Mouse (Mus musculus) inflammation-experienced regulatory T-cells, adult 6 months (primary cell): ENCODE results near the gene Tuba8. TPM values are rescaled to one million over a fixed set of nuclear protein-coding genes. Genes with fewer than 3 reads are reported as not detected.

Experiments used
- ATAC-seq: one replicate; pipeline ENCODE4 v1.8.0; 2017
- polyA plus RNA-seq, 3 experiments: library from polyadenylated mRNA; unstranded; fragments of 100-300 nt; shearing (Covaris generic); gene quantifications; one replicate each; pipeline ENCODE4 v1.2.1; 2017

The Tuba8 gene
- under 1 TPM; 0.21 to 0.40 (median 0.32) TPM for polyA plus RNA-seq

DNA sequence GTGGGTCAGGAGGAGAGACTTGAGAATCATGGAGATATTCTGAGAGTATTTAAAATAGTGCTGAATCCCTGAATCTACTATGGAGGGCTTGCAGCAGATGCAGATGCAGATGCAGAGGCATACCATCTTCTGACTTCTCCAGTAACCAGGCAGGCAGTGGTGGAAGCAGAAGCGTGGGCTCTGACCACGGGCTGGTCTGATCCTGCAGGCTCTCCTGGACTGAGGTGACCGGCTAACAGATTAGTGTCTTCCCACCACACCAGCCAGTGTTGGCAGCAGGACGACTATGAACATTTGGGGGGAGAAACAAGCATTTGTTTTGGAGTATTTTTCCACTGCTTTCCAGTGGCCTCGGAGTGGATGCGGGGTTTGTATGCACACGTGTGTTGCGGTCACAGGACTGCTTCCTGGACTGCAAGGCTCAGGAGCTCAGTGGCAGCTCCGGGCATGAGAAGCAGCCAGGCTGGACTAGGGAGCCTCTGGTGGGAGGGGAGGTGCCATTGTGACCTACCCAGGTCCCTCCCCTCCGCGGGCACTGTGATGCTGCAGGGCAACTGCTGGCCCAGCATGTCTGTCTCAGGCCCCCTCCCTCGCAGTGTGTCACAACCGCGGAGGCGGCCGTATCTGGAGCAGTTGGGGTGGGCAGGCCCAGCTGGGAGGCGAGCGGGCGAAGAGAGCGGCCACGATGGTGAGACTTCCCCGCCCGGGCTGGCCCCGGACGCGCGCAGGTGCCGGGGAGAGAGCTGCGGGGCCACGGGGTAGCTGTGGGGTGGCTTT is at the start of gene Tuba8:
TSS of gene Tuba8 (plus strand) at position 548 of the 777 bp plus-strand sequence.
- ATAC-seq, result peak; percentile 60

- no peak for ATAC-seq
These were observed 47.9 kb upstream of the Tuba8 start for GRCm38 (mm10) chr6:121162616-121163015.

DNA sequence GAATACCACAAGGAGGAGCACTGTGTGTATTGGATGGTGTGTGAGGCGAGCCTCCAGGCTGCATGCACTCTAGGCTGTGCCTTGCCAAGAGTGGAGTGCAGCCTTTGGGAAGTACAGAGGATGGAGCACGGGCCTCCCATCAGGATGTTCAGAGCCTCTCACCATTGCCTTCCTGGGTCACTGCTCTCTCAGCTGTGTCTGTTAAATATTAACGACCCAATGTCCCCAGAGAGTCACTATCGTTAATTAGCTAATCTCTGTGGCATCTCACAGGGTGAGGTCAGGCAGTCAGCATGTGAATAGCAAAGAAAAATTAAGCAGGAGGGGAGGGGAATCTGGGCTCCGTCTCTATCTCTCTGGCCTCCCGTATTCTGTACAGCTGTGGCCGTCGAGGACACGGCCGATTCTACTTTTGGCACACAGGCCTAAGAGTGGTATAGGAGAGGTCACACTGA is 44.4 kb upstream of the Tuba8 start:
- no peak for ATAC-seq

GRCm38 (mm10) chr6:121167381-121167975 is 43.0 kb upstream of the Tuba8 start:
- ATAC-seq, result no peak

DNA sequence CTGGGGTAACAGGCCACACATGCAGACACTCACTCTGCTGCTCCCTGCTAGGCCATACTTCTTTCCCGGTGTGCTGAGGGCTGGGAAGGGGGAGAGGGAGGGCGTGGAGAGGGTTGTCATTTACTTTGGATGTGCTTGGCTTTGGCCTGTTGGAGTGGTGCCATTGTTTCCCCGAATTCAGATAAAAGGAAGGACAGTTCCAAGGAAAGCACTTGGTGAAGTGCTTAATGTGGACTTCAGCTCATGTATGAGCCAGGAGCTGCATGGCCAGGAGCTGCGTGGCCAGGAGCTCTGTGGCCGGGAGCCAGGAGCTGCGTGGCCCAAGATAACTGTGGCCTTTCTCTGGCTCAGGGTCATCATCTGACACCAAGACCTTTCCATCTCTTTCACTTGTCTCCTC is 39.4 kb upstream of the Tuba8 start:
- no peak for ATAC-seq

DNA sequence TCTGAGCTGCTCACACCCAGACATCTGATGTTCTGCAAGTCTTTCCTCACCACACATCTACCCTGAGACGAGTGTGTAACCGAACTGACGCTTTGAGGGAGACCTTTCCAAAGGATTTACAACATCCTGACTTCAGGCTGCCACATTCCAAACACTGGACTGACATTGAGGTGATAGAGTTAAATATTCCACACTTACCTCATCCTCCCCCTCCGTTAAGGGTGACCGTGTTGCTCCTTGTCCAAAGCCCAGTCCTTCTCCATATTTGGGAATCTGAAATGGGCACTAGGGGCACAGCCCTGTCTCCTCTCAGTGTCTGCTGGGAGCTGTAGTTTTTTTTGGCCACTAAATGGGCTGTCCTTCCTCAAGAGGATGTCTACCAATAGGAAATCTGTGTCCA is 37.0 kb upstream of the Tuba8 start:
- no peak for ATAC-seq

DNA sequence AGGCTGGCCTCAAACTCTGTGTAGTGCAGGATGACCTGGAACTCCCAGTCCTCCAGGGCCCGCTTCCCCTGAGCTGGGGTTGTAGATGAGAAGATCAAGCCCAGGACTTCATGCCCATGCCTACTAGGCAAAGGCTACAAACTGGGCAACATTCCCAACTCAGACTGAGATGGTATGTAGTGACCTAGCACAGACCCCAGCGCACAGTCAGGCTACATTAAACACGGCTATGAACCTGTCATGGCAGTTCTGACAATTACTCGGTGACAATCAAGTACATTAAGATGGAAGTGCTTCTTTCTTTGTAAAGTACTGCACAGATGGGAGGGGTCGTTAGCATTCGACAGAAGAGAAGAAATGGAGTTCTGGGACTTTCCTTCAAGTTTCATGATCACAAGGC is 35.7 kb upstream of the Tuba8 start:
- ATAC-seq, result no peak

- no peak for ATAC-seq
These were observed 34.3 kb upstream of the Tuba8 start for GRCm38 (mm10) chr6:121176011-121176730.

DNA sequence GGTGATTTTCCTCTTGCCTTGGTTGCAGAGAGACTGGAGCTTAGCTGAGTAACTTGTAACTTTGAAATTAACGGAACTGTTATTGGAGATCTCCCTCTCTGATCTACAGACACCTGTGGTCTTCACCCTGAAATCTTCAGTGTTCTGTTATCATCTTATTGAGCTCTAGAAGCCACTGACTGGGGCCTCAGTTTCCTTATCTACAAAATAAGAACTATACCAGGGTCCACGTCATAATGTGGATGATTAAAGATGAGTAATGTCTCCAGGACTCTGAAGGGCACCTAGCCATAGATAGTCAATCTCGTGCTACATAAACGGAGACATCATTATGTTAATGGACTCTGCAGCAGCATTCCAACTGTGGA is 33.8 kb upstream of the Tuba8 start:
- no peak for ATAC-seq

GRCm38 (mm10) chr6:121177118-121177708 is 33.3 kb upstream of the Tuba8 start:
- ATAC-seq, result no peak

GRCm38 (mm10) chr6:121178700-121179358 is 31.7 kb upstream of the Tuba8 start:
- no peak for ATAC-seq

GRCm38 (mm10) chr6:121179846-121180245 is 30.6 kb upstream of the Tuba8 start:
- no peak for ATAC-seq

DNA sequence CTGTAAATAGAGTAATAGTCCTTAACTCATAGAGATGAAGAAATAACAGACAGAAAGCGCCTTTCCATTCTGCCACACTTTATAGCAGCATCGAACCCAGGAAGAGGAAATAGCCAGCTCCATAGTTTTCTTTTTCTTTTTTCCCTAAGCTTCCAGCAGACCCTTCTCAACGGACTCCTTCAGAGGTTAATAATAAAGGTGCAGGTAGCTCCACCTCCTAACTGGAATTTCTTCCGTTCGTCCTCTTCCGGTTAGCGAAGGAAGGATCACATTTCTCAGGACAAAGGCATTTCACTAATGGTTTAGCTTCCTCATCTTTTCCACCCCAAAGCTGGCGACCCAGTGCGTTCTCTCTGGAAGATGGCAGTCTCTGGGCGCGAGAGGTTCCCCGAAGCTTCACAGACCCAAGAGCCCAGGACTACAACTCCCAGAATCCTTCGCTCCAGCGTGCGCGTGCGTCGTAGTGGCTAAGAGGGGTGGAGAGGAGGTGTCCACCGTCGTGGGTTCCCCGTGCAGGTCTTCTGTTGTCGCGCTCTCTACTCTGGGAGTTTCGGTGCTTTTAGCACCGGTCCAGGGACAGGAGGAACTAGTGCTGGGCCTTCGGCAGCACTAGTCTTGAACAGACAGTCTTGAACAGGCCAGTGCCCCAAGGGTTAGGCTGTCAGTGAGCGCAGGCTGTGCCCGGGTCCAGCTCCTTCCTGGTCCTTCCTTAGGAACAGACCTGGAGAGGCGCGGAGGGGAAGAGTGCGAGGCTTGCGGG is 26.9 kb upstream of the Tuba8 start, which contains the start of gene Pex26:
TSS of gene Pex26 (plus strand) at position 254 of the 760 bp plus-strand sequence.
- peak; percentile 90 for ATAC-seq

GRCm38 (mm10) chr6:121184198-121185140 is 26.0 kb upstream of the Tuba8 start:
- ATAC-seq, result peak; percentile 82

- no peak for ATAC-seq
These were observed 25.3 kb upstream of the Tuba8 start for GRCm38 (mm10) chr6:121185232-121185631.

GRCm38 (mm10) chr6:121191261-121192009 is 19.1 kb upstream of the Tuba8 start:
- ATAC-seq, result no peak

- ATAC-seq, result no peak
These were observed 16.2 kb upstream of the Tuba8 start for GRCm38 (mm10) chr6:121194061-121194955.

DNA sequence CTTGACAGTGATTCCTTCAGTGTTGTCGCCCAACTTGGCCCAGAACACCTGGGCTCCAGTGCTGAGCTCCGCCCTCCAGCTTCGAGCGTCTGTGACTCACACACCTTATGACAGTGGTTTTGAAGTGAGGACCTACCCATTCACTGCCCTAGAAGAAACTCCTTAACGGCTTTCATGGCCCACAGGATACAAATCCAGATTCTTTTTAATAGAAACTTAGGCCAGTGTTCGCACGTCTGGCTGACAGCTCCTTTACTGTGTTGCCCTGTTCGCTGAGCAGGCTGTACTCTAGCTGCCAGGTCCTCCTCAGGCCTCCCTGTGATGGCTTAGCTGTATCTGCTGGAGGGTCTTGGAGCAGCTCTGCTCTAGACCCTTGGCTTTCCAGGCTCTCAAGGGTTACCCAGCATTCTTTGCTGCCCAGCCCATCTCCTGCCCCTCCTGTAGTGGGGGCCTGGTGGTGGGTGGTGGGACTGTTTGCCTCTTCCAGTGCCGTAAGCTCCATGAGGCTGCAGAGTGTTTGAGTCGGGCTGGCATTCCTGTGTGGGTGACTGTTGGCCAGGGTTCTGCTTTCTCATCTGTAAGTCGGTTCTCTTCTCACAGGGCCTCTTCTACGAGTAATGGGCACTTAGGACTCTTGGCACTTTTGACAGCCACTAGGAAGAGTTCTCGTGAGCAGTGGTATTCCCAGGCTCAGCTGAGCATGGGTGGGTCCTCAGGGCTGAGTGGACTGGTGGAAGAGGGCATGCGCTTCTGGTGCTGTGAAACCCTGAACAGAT is 15.4 kb upstream of the Tuba8 start:
- ATAC-seq, result no peak
